Mouse (Mus musculus) embryo, embryonic 9.5 days (tissue): ENCODE measurements at regions not wholly inside any gene's neighbourhood (a gene's known extent, or its start where the extent isn't known, plus 50 kb on each side); places are given as distances from the start of the nearest gene placed in this dataset.
A peak's percentile ranks its signal among the peaks of the same experiment; 100 is the strongest.
"Not testable (repeated sequence)": the region's sequence is repeated elsewhere in the genome, so short reads cannot be mapped to it uniquely, and the experiment has no call there.

Experiments used
- DNase-seq: peaks from one replicate; pipeline ENCODE4 v3.0.0-alpha.2; 2017; ENCODE audit errors: extremely low spot score

- not testable (repeated sequence) for DNase-seq
These were observed 419.0 kb upstream of the Tacstd2 start for GRCm38 (mm10) chr6:67954570-67954969.

- DNase-seq: not testable (repeated sequence)
These were observed 395.9 kb upstream of the Tacstd2 start for GRCm38 (mm10) chr6:67931499-67931898.

- no peak for DNase-seq
These were observed 386.9 kb upstream of the Tacstd2 start for GRCm38 (mm10) chr6:67922537-67922936.

- DNase-seq: no peak
These were observed 378.3 kb upstream of the Tacstd2 start for GRCm38 (mm10) chr6:67913903-67914302.

- no peak for DNase-seq
These were observed 377.7 kb upstream of the Tacstd2 start for GRCm38 (mm10) chr6:67913309-67913708.

GRCm38 (mm10) chr6:67896495-67896894 is 360.9 kb upstream of the Tacstd2 start:
- DNase-seq: no peak

- DNase-seq: no peak
These were observed 360.3 kb upstream of the Tacstd2 start for GRCm38 (mm10) chr6:67895858-67896257.

GRCm38 (mm10) chr6:67887586-67887985 is 352.0 kb upstream of the Tacstd2 start:
- no peak for DNase-seq

GRCm38 (mm10) chr6:67884893-67885292 is 349.3 kb upstream of the Tacstd2 start:
- no peak for DNase-seq

- not testable (repeated sequence) for DNase-seq
These were observed 345.9 kb upstream of the Tacstd2 start for GRCm38 (mm10) chr6:67881476-67881875.

GRCm38 (mm10) chr6:67857945-67858344 is 322.3 kb upstream of the Tacstd2 start:
- DNase-seq: not testable (repeated sequence)

- not testable (repeated sequence) for DNase-seq
These were observed 303.9 kb upstream of the Tacstd2 start for GRCm38 (mm10) chr6:67839486-67839885.

- DNase-seq: peak; percentile 5
These were observed 276.9 kb upstream of the Tacstd2 start for GRCm38 (mm10) chr6:67812478-67812877.

GRCm38 (mm10) chr6:67791393-67791792 is 255.8 kb upstream of the Tacstd2 start:
- DNase-seq: no peak

- DNase-seq: no peak
These were observed 255.1 kb upstream of the Tacstd2 start for GRCm38 (mm10) chr6:67790742-67791141.

GRCm38 (mm10) chr6:67787091-67787765 is 251.6 kb upstream of the Tacstd2 start:
- no peak for DNase-seq

- DNase-seq: no peak
These were observed 243.3 kb upstream of the Tacstd2 start for GRCm38 (mm10) chr6:67778883-67779282.

- not testable (repeated sequence) for DNase-seq
These were observed 218.5 kb upstream of the Tacstd2 start for GRCm38 (mm10) chr6:67754102-67754501.

GRCm38 (mm10) chr6:67725611-67726010 is 190.0 kb upstream of the Tacstd2 start:
- DNase-seq: peak; percentile 9

- DNase-seq: not testable (repeated sequence)
These were observed 163.4 kb upstream of the Tacstd2 start for GRCm38 (mm10) chr6:67698952-67699351.

- not testable (repeated sequence) for DNase-seq
These were observed 155.4 kb upstream of the Tacstd2 start for GRCm38 (mm10) chr6:67690997-67691396.

- DNase-seq: not testable (repeated sequence)
These were observed 147.5 kb upstream of the Tacstd2 start for GRCm38 (mm10) chr6:67683105-67683504.

- not testable (repeated sequence) for DNase-seq
These were observed 146.0 kb upstream of the Tacstd2 start for GRCm38 (mm10) chr6:67681641-67682040.

- DNase-seq: not testable (repeated sequence)
These were observed 143.5 kb upstream of the Tacstd2 start for GRCm38 (mm10) chr6:67679106-67679505.
